Mouse (Mus musculus) ES-E14 (cell line): ENCODE results near the gene Pnma3. TPM values are rescaled to one million over a fixed set of nuclear protein-coding genes. Genes with fewer than 3 reads are reported as not detected.
"Not testable (repeated sequence)": the region's sequence is repeated elsewhere in the genome, so short reads cannot be mapped to it uniquely, and the experiment has no call there.

Experiments used
- DNase-seq: peaks from one replicate; pipeline ENCODE4 v3.0.0-alpha.2; 2013; ENCODE audit warnings: low read depth, low spot score
- H3K27ac ChIP-seq: 2 replicates; pipeline ENCODE4 v1.5.1; 2012; ENCODE audit warnings: low read depth, mild to moderate bottlenecking, low read length, moderate library complexity, mixed read lengths; ENCODE audit not compliant: poor library complexity, insufficient read depth, severe bottlenecking
- H3K36me3 ChIP-seq: 2 replicates; pipeline ENCODE4 v1.6.1; 2012; ENCODE audit warnings: mild to moderate bottlenecking, low read length, moderate library complexity, mixed read lengths; ENCODE audit not compliant: control insufficient read depth, poor library complexity, insufficient read depth, severe bottlenecking
- H3K4me1 ChIP-seq, 2 experiments: fragments of 150-350 bp in 1 of 2; sonication (generic) in 1 of 2; 2 replicates each; pipeline ENCODE4 v1.6.1; 2012; ENCODE audit warnings: low read length in 2 of 2, mild to moderate bottlenecking in 1 of 2, mixed read lengths in 1 of 2; ENCODE audit not compliant: control insufficient read depth in 2 of 2, insufficient read depth in 2 of 2, poor library complexity in 1 of 2
- H3K4me3 ChIP-seq, 2 experiments: fragments of 150-350 bp in 1 of 2; sonication (generic) in 1 of 2; 2 replicates each; pipeline ENCODE4 v1.5.1; 2012; ENCODE audit warnings: low read length in 2 of 2, low read depth in 1 of 2, mild to moderate bottlenecking in 1 of 2, mixed read lengths in 1 of 2; ENCODE audit not compliant: insufficient read depth in 1 of 2, poor library complexity in 1 of 2, severe bottlenecking in 1 of 2
- H3K9ac ChIP-seq: 2 replicates; pipeline ENCODE4 v1.6.1; 2012; ENCODE audit warnings: low read depth, mild to moderate bottlenecking, low read length, mixed read lengths; ENCODE audit not compliant: poor library complexity, insufficient read depth, severe bottlenecking
- H3K9me3 ChIP-seq: fragments of 150-350 bp; sonication (generic); 2 replicates; pipeline ENCODE4 v1.6.1; 2012; ENCODE audit warnings: low read depth, mild to moderate bottlenecking, low read length; ENCODE audit not compliant: control insufficient read depth, insufficient read depth
- in situ Hi-C, 2 experiments: fragments of 600-800 bp; cut with MboI; formaldehyde crosslinking; loops; one replicate each; pipeline ENCODE4 v1.15.1; 2025; ENCODE audit warnings: low sequenced_read_pairs in 2 of 2, inconsistent platforms in 1 of 2; ENCODE audit not compliant: unreplicated experiment in 2 of 2
- total RNA-seq: library from RNA; depleted of rRNA; stranded (reverse); fragments of 300-350 nt; gene quantifications from 2 replicates; pipeline ENCODE4 v1.2.3, GENCODE M21; 2012; rRNA removed

The Pnma3 gene
- total RNA-seq, 1 experiment: 0.18 TPM

- H3K9me3 ChIP-seq, H3K4me3 ChIP-seq, H3K4me1 ChIP-seq, in situ Hi-C loops, H3K36me3 ChIP-seq, DNase-seq, H3K9ac ChIP-seq, H3K27ac ChIP-seq: not testable (repeated sequence)
These were observed 32.4 kb downstream of the Pnma3 start, which contains the start of gene Xlr3a for GRCm38 (mm10) chrX:73096941-73097508. Gene Xlr3a (minus strand): TSS chrX:73097095.

- in situ Hi-C loops: not testable (repeated sequence)
These were observed 52.2 kb downstream of the Pnma3 start, which contains the start of gene Gm14685 for GRCm38 (mm10) chrX:73116747-73117146. Gene Gm14685 (plus strand): TSS chrX:73117047.

More at GRCm38 (mm10) chrX:73116747-73117146, 52.2 kb downstream of the Pnma3 start, which contains the start of gene Gm14685:
- not testable (repeated sequence) for H3K4me3 ChIP-seq, H3K27ac ChIP-seq, H3K9me3 ChIP-seq, H3K9ac ChIP-seq, DNase-seq, H3K4me1 ChIP-seq, H3K36me3 ChIP-seq

Other genes with a start within 250 kb of the Pnma3 start
- gene Gabrq, start 239.6 kb upstream of the Pnma3 start, total RNA-seq: 0.04 and 0.05 TPM in 2 replicates
- 16.2 and 25.9 TPM in 2 replicates for gene Cetn2, start 146.4 kb upstream of the Pnma3 start, total RNA-seq
- gene Nsdhl, start 146.2 kb upstream of the Pnma3 start, total RNA-seq: 14.4 and 15.9 TPM in 2 replicates
- 8.5 and 9.8 TPM in 2 replicates for gene Zfp185, start 77.4 kb upstream of the Pnma3 start, total RNA-seq
- 36.5 and 40.7 TPM in 2 replicates for gene Pnma5, start 27.7 kb upstream of the Pnma3 start, total RNA-seq
- 1.2 and 7.9 TPM in 2 replicates for gene Xlr4a, start 17.7 kb downstream of the Pnma3 start, total RNA-seq
- 9.6 and 28.8 TPM in 2 replicates for gene Xlr3a, start 32.3 kb downstream of the Pnma3 start, total RNA-seq
- 0.32 and 1.7 TPM in 2 replicates for gene Gm14685, start 52.3 kb downstream of the Pnma3 start, total RNA-seq
- 0.37 and 3.9 TPM in 2 replicates for gene Xlr5b, start 84.0 kb downstream of the Pnma3 start, total RNA-seq
- 0.21 and 0.58 TPM in 2 replicates for gene DXBay18, start 84.7 kb downstream of the Pnma3 start, total RNA-seq
- gene Spin2d, start 112.2 kb downstream of the Pnma3 start, total RNA-seq: not detected in 2 replicates
- gene Xlr3b, start 127.4 kb downstream of the Pnma3 start, total RNA-seq: 4.0 and 16.6 TPM in 2 replicates
- 0.58 and 6.6 TPM in 2 replicates for gene Xlr4b, start 149.5 kb downstream of the Pnma3 start, total RNA-seq
- 1.9 and 2.6 TPM in 2 replicates for gene F8a, start 163.5 kb downstream of the Pnma3 start, total RNA-seq
- gene Xlr4c, start 178.3 kb downstream of the Pnma3 start, total RNA-seq: 0.90 and 7.6 TPM in 2 replicates
- 1.4 and 8.9 TPM in 2 replicates for gene Xlr3c, start 200.6 kb downstream of the Pnma3 start, total RNA-seq
- 0.42 and 7.0 TPM in 2 replicates for gene Xlr5a, start 228.2 kb downstream of the Pnma3 start, total RNA-seq
- gene Xlr5c, start 228.2 kb downstream of the Pnma3 start, total RNA-seq: 0.42 and 7.1 TPM in 2 replicates